Mouse (Mus musculus) midbrain, embryonic 15.5 days (tissue): ENCODE results near the gene Ttc28. TPM values are rescaled to one million over a fixed set of nuclear protein-coding genes. Genes with fewer than 3 reads are reported as not detected.

Experiments
- ATAC-seq: fragments of 200-750 bp; cut with Nextera tagmentation; replicated peaks from 2 replicates; pipeline ENCODE4 v1.8.0; 2017; ENCODE audit warnings: moderate TSS enrichment
- H3K27ac ChIP-seq: fragments of 300-500 bp; sonication (generic); 2 replicates; pipeline ENCODE4 v1.5.1; 2015; ENCODE audit warnings: mild to moderate bottlenecking, inconsistent platforms
- H3K27me3 ChIP-seq: fragments of 300-500 bp; sonication (generic); replicated peaks from 2 replicates; pipeline ENCODE4 v1.6.1; 2015; ENCODE audit warnings: inconsistent platforms
- H3K36me3 ChIP-seq: fragments of 300-500 bp; sonication (generic); replicated peaks from 2 replicates; pipeline ENCODE4 v1.6.1; 2015; ENCODE audit warnings: inconsistent platforms
- H3K4me1 ChIP-seq: fragments of 300-500 bp; sonication (generic); 2 replicates; pipeline ENCODE4 v1.6.1; 2015; ENCODE audit warnings: inconsistent platforms
- H3K4me2 ChIP-seq: fragments of 300-500 bp; sonication (generic); 2 replicates; pipeline ENCODE4 v1.6.1; 2015; ENCODE audit warnings: inconsistent platforms, mild to moderate bottlenecking, moderate library complexity
- H3K4me3 ChIP-seq: fragments of 300-500 bp; sonication (generic); 2 replicates; pipeline ENCODE4 v1.5.1; 2015; ENCODE audit warnings: mild to moderate bottlenecking, inconsistent platforms
- H3K9ac ChIP-seq: fragments of 300-500 bp; sonication (generic); 2 replicates; pipeline ENCODE4 v1.6.1; 2015; ENCODE audit warnings: mild to moderate bottlenecking, inconsistent platforms
- H3K9me3 ChIP-seq: fragments of 300-500 bp; sonication (generic); 2 replicates; pipeline ENCODE4 v1.6.1; 2016; ENCODE audit warnings: inconsistent platforms
- WGBS: fragments of 180-500 bp; shearing (Covaris S2); methylation state at CpG from one replicate; pipeline ENCODE4 v1.1.7; 2015; ENCODE audit warnings: mixed read lengths; 5-methylcytosine and 5-hydroxymethylcytosine counted together
- polyA plus RNA-seq: library from polyadenylated mRNA; unstranded; fragments of >200 nt; fragmentation: Nextera tagmentation; extraction: Ambion mirVana; gene quantifications from 2 replicates; pipeline ENCODE4 v1.2.1, GENCODE M21; 2015

Gene Ttc28
- polyA plus RNA-seq, 1 experiment from 2014 or later = 23.8 TPM

GRCm38 (mm10) chr5:111180091-111181053 is 300.8 kb downstream of the Ttc28 start:
- no peak overlapping the region for H3K4me2 ChIP-seq
- H3K27ac ChIP-seq = peak overlapping the region; percentile 77
- 39% methylated on average over 25 of the region's 25 CpGs for WGBS
- H3K36me3 ChIP-seq = no peaks in the 10 kb centered on the region
- H3K9ac ChIP-seq = no peak overlapping the region
- H3K4me3 ChIP-seq = no peak overlapping the region
- H3K9me3 ChIP-seq = no peaks in the 10 kb centered on the region
- H3K4me1 ChIP-seq = peaks cover 63% of the 10 kb centered on the region
- H3K27me3 ChIP-seq = no peaks in the 10 kb centered on the region
- ATAC-seq = peak; percentile 45; the same call in 1 of the 2 replicates

GRCm38 (mm10) chr5:111181204-111181912 is 301.8 kb downstream of the Ttc28 start:
- H3K4me1 ChIP-seq = peaks cover 53% of the 10 kb centered on the region
- no peak overlapping the region for H3K9ac ChIP-seq
- no peak overlapping the region for H3K4me3 ChIP-seq
- H3K36me3 ChIP-seq = no peaks in the 10 kb centered on the region
- no peak for ATAC-seq
- WGBS = 66% methylated on average over 7 of the region's 7 CpGs
- no peaks in the 10 kb centered on the region for H3K9me3 ChIP-seq
- no peak overlapping the region for H3K4me2 ChIP-seq
- H3K27me3 ChIP-seq = no peaks in the 10 kb centered on the region
- peak overlapping the region; percentile 77 for H3K27ac ChIP-seq

GRCm38 (mm10) chr5:111186600-111186999 is 307.0 kb downstream of the Ttc28 start:
- WGBS = 46% methylated on average over 11 of the region's 11 CpGs
- H3K4me3 ChIP-seq = no peak overlapping the region
- H3K4me1 ChIP-seq = peaks cover 24% of the 10 kb centered on the region
- no peak overlapping the region for H3K4me2 ChIP-seq
- no peak for ATAC-seq
- H3K36me3 ChIP-seq = no peaks in the 10 kb centered on the region
- H3K27ac ChIP-seq = no peak overlapping the region
- no peaks in the 10 kb centered on the region for H3K27me3 ChIP-seq
- no peak overlapping the region for H3K9ac ChIP-seq
- H3K9me3 ChIP-seq = no peaks in the 10 kb centered on the region

- Histone ChIP-seq H3K4me2 (no peak overlapping the region), H3K9ac (no peak overlapping the region), H3K36me3 (no peaks in the 10 kb centered on the region), H3K27ac (no peak overlapping the region), H3K27me3 (no peaks in the 10 kb centered on the region), H3K4me1 (peaks cover 33% of the 10 kb centered on the region), H3K9me3 (no peaks in the 10 kb centered on the region), H3K4me3 (no peak overlapping the region)
- 86% methylated on average over 9 of the region's 9 CpGs for WGBS
- no peak for ATAC-seq
Observed at GRCm38 (mm10) chr5:111191972-111192371, 312.4 kb downstream of the Ttc28 start.

GRCm38 (mm10) chr5:111194829-111195228 is 315.2 kb downstream of the Ttc28 start:
- WGBS = 47% methylated on average over 2 of the region's 2 CpGs
- Histone ChIP-seq H3K4me3 (no peak overlapping the region), H3K27ac (peak overlapping the region; percentile 4), H3K9ac (no peak overlapping the region), H3K9me3 (no peaks in the 10 kb centered on the region), H3K36me3 (no peaks in the 10 kb centered on the region), H3K4me1 (peaks cover 53% of the 10 kb centered on the region), H3K27me3 (no peaks in the 10 kb centered on the region), H3K4me2 (no peak overlapping the region)
- ATAC-seq = no peak

GRCm38 (mm10) chr5:111195488-111196485 is 316.2 kb downstream of the Ttc28 start:
- H3K27me3 ChIP-seq = no peaks in the 10 kb centered on the region
- peak overlapping the region; percentile 4 for H3K27ac ChIP-seq
- no peaks in the 10 kb centered on the region for H3K36me3 ChIP-seq
- no peak overlapping the region for H3K4me3 ChIP-seq
- H3K4me2 ChIP-seq = no peak overlapping the region
- H3K9ac ChIP-seq = no peak overlapping the region
- H3K9me3 ChIP-seq = no peaks in the 10 kb centered on the region
- peak; percentile 51; the same call in 1 of the 2 replicates for ATAC-seq
- H3K4me1 ChIP-seq = peaks cover 55% of the 10 kb centered on the region
- WGBS = 52% methylated on average over 11 of the region's 11 CpGs

GRCm38 (mm10) chr5:111197727-111198126 is 318.1 kb downstream of the Ttc28 start:
- Histone ChIP-seq H3K36me3 (no peaks in the 10 kb centered on the region), H3K4me2 (no peak overlapping the region), H3K27ac (0 out of 2 replicates have a peak overlapping the region, but pooled peaks have one; percentile 27), H3K4me1 (peaks cover 68% of the 10 kb centered on the region), H3K9me3 (no peaks in the 10 kb centered on the region), H3K27me3 (no peaks in the 10 kb centered on the region), H3K9ac (no peak overlapping the region), H3K4me3 (no peak overlapping the region)
- WGBS = 56% methylated on average over 15 of the region's 15 CpGs
- ATAC-seq = no peak

- peaks cover 84% of the 10 kb centered on the region for H3K4me1 ChIP-seq
- no peaks in the 10 kb centered on the region for H3K27me3 ChIP-seq
- H3K4me2 ChIP-seq = 0 out of 2 replicates have a peak overlapping the region, but pooled peaks have one; percentile 3
- H3K4me3 ChIP-seq = no peak overlapping the region
- H3K27ac ChIP-seq = peak overlapping the region; percentile 71
- no peaks in the 10 kb centered on the region for H3K36me3 ChIP-seq
- no peak for ATAC-seq
- H3K9me3 ChIP-seq = no peaks in the 10 kb centered on the region
- no peak overlapping the region for H3K9ac ChIP-seq
- WGBS = 26% methylated on average over 15 of the region's 15 CpGs
Observed at GRCm38 (mm10) chr5:111200167-111200840, 320.7 kb downstream of the Ttc28 start.

GRCm38 (mm10) chr5:111200915-111201610 is 321.5 kb downstream of the Ttc28 start:
- peak; percentile 34 for ATAC-seq
- Histone ChIP-seq H3K9ac (no peak overlapping the region), H3K27ac (peak overlapping the region; percentile 71), H3K4me1 (peaks cover 78% of the 10 kb centered on the region), H3K36me3 (no peaks in the 10 kb centered on the region), H3K4me2 (no peak overlapping the region; the same call in 1 of the 2 replicates), H3K4me3 (no peak overlapping the region), H3K9me3 (no peaks in the 10 kb centered on the region), H3K27me3 (no peaks in the 10 kb centered on the region)
- WGBS = 25% methylated on average over 16 of the region's 16 CpGs

GRCm38 (mm10) chr5:111204221-111204620 is 324.6 kb downstream of the Ttc28 start:
- no peak overlapping the region for H3K4me3 ChIP-seq

More at GRCm38 (mm10) chr5:111204221-111204620, 324.6 kb downstream of the Ttc28 start:
- Histone ChIP-seq H3K9me3 (no peaks in the 10 kb centered on the region), H3K36me3 (no peaks in the 10 kb centered on the region), H3K27me3 (no peaks in the 10 kb centered on the region), H3K9ac (no peak overlapping the region), H3K4me1 (peaks cover 75% of the 10 kb centered on the region), H3K4me2 (no peak overlapping the region), H3K27ac (peak overlapping the region; percentile 58)
- 57% methylated on average over 5 of the region's 5 CpGs for WGBS
- no peak for ATAC-seq
